ENCODE assay signal across 24 mouse cellular contexts in genomic region chr17:65873834-65874233, GRCm38 (mm10). TPM values are rescaled to one million over a fixed set of nuclear protein-coding genes. Genes with fewer than 3 reads are reported as not detected.
DNase-seq lines count a peak whose midpoint lies in the region; TF ChIP-seq lines count a peak whose summit lies in the region.
"Had no signal": no experiment of that assay in that cellular context is flagged by ENCODE, and none has a peak within 500 bp of the region (broad histone marks: within the 10 kb centered on the region; RNA-seq: fewer than 3 reads in every experiment).

No protein-coding gene starts in this region.

- H3K4me3 ChIP-seq in heart, adult 2 months = no peak overlapping the region
- H3K4me3 ChIP-seq: embryonic facial prominence, embryonic 15.5 days; heart, embryonic 10.5 days; hindbrain, embryonic 10.5 days; left cerebral cortex, adult 2 months; liver, embryonic 13.5 days had no signal

- DNase-seq in heart, adult 11 months = peak; percentile 72
- no peak for DNase-seq in heart, adult 2 months
- DNase-seq in thymus, postnatal 14 days = peak; percentile 37
- no peak for DNase-seq in thymus, postnatal 10 days (ENCODE audit: low spot score in 2 of 2)
- peak; percentile 58 for DNase-seq in R1 (ENCODE audit: low read depth, low spot score)
- DNase-seq in naive thymus-derived CD4-positive, alpha-beta T cell, adult 2 months (ENCODE audit: low read depth) = peak; percentile 72
- no peak for DNase-seq in testis, postnatal 14 days (ENCODE audit: low spot score)
- DNase-seq in lung, postnatal 10 days = no peak
- DNase-seq: adrenal gland, postnatal 10 days; cerebellum, adult 2 months; cerebellum, postnatal 36 days; embryo, embryonic 11 days; gastrocnemius, postnatal 25 days; heart, postnatal 10 days; kidney, adult 18-20 months; layer of hippocampus, adult 9-11 months; liver, embryonic 13.5 days; lung, adult 2 months had no signal

- H3K27me3 ChIP-seq in heart, adult 2 months (ENCODE audit: control insufficient read depth, insufficient read depth, low read length) = no peaks in the 10 kb centered on the region
- H3K27me3 ChIP-seq: embryonic facial prominence, embryonic 15.5 days; liver, embryonic 13.5 days had no signal

- intact Hi-C loops in heart, adult 2 months (cut with DNase I) = no loop called here

- peaks cover 5% of the 10 kb centered on the region for H3K4me1 ChIP-seq in heart, adult 2 months (ENCODE audit: control insufficient read depth, insufficient read depth, low read length)

- TF ChIP-seq POLR2A in heart, adult 2 months (IDR thresholded peaks at IDR 0.05; ENCODE audit: insufficient read depth, low read depth, low read length) = no peak

- no peak for TF ChIP-seq CTCF in heart, adult 2 months (IDR thresholded peaks at IDR 0.05)

- no peaks in the 10 kb centered on the region for H3K36me3 ChIP-seq in heart, adult 2 months (ENCODE audit: control insufficient read depth, insufficient read depth, low read length)
- H3K36me3 ChIP-seq: embryonic facial prominence, embryonic 15.5 days; liver, embryonic 13.5 days had no signal

- peaks cover 9% of the 10 kb centered on the region for H3K79me2 ChIP-seq in heart, adult 2 months (replicated peaks; ENCODE audit: control insufficient read depth, insufficient read depth, low read length)

- H3K27ac ChIP-seq in heart, adult 2 months = no peak overlapping the region
- H3K27ac ChIP-seq: embryonic facial prominence, embryonic 15.5 days; heart, embryonic 10.5 days; hindbrain, embryonic 10.5 days; hindbrain, postnatal 0 days; kidney, postnatal 0 days; left cerebral cortex, adult 2 months; liver, embryonic 13.5 days had no signal

- 93% methylated on average over 11 of the region's 11 CpGs for WGBS in heart, adult 2 months

- H3K9ac ChIP-seq in heart, adult 2 months (ENCODE audit: low read depth, low read length) = no peak overlapping the region
- H3K9ac ChIP-seq: embryonic facial prominence, embryonic 15.5 days; liver, embryonic 13.5 days had no signal

- TF ChIP-seq EP300 in heart, adult 2 months (IDR thresholded peaks at IDR 0.05; ENCODE audit: insufficient read depth, low read depth, low read length) = no peak

RNA-seq across cellular contexts. Expression of gene Ralbp1, which starts 11.8 kb away (rescaled TPM):
- total RNA-seq in heart, adult 2 months (2021) = 10 to 100 TPM; 36.0 to 39.1 TPM
- 16.5 and 20.3 TPM in 2 replicates for polyA plus RNA-seq in heart, adult 2 months (2012; rRNA removed)

Comparison
In these comparisons a context has a peak if more than half of its experiments do, and no peak if none do; other contexts are left out.
1. DNase-seq: peak in heart, adult 11 months (single experiment), thymus, postnatal 14 days (single experiment), R1 (single experiment) and naive thymus-derived CD4-positive, alpha-beta T cell, adult 2 months (single experiment); none in heart, adult 2 months (0 of 2), thymus, postnatal 10 days (0 of 2), testis, postnatal 14 days (single experiment) and lung, postnatal 10 days (single experiment).